Mouse (Mus musculus) frontal cortex, postnatal 25 days (tissue): ENCODE measurements around the gene Slco3a1.

Experiments used
- DNase-seq, 2 experiments: peaks; one replicate each; pipeline ENCODE4 v3.0.0; 2022; ENCODE audit warnings: low spot score in 2 of 2

Gene Slco3a1

DNA sequence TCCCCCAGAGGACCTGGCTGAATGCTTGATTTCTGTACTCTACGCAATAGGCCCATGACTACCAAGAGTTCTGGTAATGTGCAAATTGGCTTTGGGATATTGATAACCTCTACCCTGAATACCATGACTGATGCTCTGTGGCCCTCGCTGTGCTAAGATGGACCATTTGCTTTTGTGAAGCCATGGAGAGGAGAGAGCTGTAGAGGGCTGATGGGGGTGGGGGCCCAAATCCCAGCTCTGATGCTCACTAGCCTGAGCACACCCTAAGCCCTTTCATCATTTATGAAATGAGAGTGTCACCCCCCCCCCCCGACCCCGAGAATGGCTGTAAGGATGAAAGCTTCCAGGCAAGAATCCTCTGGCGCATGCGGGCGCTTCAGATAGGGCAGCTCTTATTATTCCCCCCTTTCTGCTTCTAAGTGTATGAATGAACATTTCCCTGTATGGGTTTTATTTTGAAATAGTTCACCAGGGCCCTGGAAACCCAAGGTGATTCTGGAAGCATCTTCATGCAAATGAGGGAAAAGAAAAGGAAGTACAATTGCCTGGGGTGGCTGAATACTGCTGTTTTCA lies 206.2 kb downstream of the Slco3a1 start:
- no peak for DNase-seq

DNA sequence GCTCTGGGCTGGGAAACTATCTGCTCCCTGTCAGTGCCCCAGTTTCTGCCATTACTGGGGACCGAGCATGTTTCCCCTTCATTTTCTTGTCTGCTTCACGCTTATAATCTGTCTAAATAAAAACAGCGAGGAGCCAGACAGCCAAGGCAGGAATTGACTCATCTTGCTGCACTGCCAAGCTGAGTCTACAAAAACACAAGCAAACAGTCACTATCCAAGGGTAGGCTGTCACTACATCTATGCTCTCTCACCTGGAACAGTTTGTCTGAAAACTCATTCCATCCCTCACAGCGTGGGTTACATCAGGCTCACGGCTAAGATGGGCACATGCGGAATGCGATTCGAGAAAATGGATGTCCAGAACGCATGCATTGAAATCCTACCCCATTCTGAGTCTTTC lies 207.6 kb downstream of the Slco3a1 start:
- no peak for DNase-seq

DNA sequence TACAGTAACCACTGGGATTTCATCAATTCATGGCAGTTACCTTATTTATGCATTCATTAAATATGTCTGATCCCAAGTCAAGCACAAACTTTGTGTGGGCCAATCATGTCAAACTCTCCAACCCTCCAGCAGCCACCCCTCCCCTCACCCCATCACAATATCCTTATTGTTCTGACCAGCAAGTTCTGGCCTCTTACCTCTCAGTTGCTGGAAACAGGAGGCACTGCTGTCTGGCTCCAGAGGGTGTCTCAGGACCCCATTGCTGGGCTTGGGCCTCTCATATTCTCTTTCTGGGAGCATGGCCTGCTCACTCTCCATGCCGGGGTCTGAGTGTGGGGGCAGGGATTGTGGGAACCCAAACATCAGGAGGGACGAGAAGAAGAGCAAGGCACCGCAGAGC lies 208.1 kb downstream of the Slco3a1 start:
- no peak for DNase-seq

DNA sequence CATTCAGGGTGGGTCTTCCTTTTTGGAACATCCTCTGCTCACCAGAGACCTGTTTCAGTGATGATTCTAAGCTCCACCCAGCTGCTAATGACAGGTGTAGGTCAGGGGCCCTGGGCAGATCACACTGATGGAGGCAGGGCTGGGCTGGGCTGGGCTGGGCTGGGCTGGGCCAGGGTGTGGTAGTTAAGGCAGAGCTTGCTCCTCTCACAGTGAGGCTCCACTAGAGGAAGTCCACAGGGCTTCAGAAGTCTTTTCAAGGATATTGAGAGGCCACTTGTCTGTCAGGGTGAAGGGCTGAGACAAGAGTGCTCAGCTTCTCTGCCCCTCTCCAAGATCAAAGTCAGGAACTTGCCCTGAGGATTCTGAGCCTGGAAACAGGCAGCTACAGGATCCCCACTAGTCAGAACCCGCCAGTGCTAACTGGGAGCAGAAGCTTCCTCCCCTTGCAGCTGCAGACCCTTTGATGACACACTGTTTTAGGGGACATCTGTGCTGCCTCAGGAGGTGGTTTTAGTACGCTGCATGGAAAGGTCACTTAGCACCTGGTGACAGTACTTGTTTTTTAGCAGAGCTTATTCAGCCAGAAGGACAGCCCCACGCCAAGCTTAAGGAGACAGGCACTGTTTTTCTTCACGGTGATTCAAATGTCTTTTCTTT lies 213.3 kb downstream of the Slco3a1 start:
- no peak for DNase-seq

DNA sequence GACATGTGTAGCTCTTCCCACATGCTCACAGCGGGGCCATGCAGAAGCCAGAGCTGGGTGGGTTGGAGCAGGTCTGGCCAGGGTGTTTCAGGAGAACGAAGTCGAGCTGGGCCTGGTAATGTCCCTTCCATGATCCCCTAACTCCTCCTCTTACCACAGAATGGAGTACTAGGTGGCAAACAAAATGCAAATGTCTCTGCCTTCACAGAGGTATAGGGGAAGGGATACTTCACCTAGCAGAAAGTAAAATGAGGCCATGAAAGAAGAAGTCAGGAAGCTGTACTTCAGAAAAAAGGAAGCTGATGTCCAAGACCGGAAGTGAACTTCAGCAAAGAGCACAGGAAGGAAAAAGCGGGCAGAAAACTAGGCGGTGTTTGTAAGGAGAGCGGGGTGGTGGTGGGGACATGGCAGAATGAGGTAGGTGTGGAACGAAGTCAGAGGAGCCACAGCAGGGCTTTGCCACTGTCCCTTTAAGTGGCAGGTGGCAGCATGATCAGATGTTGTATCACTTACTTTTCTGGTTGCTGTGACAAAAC lies 214.1 kb downstream of the Slco3a1 start:
- no peak for DNase-seq

DNA sequence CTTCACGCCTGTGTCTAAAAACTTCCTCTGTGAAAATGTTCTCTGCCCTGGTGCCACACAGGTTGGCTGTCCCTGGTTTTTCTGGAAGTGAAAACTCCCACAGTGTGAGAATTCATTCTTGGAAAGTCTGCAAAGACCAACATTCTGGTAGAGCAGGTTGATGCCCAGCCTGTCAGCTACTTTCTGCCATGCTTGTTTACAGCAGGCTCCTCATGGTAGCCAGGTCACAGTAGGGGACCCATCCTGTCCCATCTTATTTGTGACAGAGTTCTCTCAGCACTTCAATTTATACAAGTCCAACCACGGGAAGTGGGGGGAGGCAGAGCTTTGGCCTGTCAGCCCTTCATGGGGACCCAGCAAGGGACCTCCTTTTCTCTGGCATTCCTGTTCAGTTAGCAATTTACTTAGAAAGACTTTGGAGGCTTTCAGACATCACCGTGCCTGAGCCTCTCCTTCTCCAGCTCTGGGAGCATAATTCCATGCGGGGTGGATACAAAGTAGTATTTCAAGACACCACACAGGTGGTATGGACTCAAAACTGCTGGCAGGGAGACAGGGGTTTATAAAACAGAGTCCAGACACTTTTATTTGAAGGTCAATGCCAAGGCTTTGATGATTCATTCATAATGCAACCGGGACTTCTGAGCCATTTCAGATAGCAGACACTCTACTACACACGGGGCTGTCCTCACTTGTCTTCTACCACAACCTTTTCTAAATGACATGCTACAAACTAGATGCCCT lies 216.7 kb downstream of the Slco3a1 start:
- no peak for DNase-seq

DNA sequence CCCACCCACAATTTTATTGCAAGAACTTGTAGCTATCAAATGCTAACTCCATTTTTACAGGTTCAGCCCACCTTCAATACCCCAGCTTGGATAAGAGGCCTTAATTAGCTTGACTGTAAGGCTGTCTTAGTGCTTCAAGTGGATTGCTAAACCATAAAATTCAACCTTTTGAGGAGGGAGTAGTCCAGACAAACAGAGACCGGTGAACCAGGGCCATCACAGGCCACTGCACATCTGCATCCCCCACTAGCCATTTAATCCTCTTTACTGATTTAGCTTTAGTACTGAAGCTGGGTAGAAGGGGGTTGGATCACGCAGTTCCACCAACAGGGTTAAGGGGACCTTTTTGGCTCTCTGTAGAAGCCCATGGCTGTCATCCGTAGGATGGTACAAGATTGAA lies 222.3 kb downstream of the Slco3a1 start:
- DNase-seq = no peak

DNA sequence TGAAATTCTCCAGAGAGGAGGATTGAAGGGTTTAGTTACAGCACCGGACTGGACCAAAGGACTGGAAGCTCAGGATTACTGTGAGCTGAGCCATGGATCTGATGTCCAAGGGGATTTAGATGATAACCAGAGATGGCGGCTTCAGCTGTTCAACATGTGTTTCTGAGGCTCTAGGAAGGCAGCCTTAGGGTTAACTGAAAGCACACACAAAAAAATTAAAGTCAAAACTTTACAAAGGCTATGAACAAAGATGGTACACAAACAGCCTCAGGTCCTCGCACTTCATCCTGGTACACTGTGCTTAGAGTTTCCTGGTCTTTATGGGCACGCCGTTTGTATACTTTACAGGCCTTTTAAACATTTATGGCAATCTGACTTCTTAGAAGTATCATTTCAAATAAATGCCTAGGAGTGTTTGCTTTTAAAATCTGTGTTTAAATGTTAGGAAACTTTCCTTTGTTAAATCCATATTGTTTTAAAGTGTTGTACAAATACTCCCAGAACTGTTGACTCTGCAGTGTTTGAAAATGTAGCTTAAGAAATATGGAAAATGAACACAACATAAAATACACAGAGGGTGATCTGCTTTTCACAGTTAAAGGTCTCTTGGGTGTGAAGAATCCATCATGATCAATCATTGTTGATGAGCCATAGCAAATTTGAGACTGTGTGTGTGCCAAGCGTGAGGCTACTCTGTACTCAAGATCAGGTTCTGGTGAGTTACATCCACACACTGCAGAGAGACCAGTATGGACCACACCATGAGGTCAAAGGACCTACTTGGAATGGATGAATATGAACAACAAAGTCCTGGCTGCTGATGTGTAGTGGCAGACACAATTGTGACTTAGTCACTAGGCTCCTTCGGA lies 223.5 kb downstream of the Slco3a1 start:
- DNase-seq = no peak

DNA sequence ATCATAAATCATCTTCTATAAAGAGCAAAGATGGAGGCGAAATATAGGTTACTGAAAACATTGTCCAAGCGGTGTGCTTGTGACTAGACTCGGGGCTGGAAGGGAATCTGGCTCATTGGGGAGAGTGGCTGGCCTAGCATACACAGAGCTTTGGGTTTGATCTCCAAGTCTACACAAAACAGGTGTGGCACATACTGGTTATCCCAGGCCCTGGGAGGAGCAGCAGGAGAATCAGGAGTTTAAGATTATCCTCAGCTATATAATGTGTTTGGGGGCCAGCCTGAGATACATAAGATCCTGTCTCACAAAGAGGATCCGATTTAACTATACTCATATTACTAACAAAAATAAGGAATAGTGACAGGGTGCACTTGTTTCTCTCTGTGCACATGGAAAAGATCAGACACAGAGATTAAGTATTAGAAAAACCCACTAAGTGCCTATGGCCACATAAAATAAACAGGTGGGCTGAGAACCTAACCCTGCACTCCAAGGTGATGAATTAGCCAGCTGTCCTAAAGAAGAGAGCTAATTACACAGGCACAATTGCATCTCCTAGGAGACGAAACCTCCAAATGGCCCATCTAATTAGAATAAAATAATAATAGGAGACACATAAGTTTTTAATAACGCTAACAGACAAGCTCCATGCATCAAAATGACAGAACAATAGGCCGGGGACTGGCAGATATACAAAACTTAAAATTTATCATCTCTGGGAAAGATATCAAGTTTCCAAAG lies 224.3 kb downstream of the Slco3a1 start:
- no peak for DNase-seq

DNA sequence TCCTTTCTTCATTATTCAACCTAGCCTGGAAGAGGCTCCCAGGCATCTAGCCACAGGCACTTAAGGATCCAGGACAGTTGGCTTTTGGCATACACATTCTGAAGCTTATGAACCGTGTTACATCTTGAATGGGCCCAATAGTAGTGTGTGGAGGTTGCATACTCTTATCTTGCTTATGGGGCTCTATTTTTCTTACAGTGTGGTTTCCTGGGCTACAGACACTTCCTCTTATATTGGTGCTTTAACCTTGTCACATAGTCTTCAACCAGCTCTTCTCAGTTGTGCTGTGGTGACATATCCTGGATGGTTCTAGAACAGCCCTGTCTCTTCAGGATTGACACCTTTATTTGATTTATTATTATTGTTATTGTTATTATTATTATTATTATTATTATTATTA lies 225.6 kb downstream of the Slco3a1 start:
- no peak for DNase-seq

DNA sequence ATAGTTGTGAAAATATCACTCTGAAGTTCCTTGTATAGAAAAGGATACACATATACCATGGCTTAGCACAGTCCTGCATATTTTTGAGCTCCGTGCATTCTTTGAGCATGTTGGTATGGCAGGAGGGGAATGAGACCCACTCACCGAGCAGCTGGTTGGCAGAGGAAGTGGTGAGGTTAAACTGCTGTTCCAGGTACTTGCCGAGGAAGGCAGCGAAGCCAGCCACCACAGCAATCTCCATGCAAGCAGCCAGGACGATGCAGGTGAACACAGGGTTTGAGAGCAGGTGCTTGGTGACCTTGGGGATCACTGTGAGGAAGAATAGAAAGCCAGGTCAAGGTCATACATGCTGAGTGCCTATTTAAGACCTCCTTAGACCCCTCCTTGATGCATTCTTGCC lies 226.9 kb downstream of the Slco3a1 start:
- no peak for DNase-seq

DNA sequence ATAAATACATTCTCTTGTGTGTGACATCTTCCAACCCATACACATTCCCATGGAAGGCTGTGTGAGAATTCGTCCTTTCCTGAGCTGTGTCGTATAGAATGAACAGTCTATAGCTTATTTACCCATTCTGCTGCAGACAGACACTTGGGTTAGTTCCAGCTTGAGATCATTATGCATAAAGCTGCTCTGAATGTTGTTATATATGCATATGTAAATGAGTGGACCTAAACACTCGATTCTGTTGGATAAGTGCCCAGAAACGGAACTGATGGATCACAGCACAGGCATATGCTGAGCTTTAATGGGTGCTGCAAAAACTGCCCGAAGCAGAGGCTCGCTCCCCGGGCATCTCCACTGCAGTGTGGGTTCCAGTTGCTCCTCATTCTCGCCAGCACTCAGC lies 229.5 kb downstream of the Slco3a1 start:
- no peak for DNase-seq

DNA sequence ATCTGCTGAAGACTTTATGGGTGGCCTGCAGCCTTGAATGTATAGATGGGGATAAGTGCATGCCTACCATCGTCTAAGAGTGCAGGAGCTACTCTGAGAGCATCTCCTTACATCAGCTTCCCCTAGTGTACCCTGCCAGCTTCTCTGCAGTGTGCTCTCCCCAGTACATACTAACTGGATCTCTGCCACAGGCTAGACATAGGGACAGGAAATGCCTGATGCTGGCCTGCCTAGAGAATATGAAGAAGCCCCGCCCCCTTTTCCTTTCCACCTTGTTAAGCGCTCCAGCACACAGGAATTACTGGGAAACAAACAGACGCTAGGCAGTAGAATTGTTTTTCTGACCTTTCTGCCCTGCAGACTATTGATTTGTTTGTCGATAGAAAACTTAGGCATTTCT lies 230.9 kb downstream of the Slco3a1 start:
- no peak for DNase-seq

DNA sequence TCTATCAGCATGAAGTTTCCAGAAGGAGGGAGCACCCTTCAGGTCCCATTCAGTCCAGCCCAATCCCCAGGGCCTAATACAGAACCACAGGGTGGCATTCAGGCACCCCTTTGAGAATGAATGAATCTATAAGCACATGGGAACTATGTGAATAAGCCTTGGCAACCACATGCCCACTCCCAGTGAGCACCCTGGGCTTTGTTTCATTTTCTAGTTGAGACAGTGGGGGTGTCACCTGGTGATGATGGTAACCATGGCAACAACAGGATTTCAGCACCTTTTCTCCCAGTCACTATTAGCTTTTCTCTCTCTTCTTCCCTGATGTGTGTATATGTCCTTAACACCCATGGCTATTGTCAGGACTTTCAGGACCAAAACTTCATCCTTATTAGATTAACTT lies 231.4 kb downstream of the Slco3a1 start:
- no peak for DNase-seq

DNA sequence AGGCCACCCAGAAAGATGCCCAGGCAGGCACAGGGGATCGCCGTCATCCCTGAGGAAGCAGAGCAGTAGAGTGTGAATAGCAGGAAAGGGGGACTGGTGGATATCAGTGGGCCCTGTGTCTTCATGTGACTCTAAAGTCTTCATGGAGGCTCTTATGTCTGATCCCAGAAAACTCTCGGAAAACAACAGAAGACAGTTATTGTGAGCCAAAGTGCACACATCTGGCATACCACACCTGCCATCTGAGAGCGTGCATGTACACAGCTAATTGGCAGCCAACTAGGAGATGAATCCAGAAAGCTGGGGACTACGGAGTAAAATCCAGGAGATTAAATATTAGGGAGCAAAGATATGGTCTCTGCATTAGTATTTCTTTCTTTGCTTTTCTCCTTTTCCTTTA lies 233.9 kb downstream of the Slco3a1 start:
- DNase-seq = no peak

DNA sequence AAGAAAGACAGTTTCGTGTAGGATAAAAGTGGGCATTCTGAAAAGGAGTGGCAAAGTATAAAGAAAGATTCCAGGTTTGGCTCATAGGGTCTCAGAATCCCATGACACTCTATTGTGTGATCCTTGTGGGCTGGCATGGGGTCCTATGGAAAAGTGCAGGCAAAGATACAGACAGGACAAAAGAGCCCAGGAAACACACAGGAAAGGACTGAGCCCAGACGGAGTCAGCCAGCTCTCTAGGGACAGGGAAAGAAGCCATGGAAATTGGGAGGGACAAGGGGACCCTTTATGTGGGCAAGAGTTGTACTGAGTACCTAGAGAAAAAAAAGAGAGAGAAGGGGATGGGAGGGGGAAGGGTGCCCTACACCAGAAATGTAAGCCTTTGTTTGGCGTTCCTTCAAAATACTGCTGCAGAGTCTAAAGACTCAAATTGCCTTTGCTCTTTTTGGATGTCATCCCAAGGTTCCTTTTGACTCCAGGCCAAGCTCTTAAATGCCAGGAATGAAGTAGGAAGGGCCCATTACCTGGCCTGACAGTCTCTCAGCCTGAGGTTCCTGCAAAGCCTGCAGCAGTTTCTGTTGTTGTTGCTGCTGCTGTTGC lies 238.6 kb downstream of the Slco3a1 start:
- no peak for DNase-seq

DNA sequence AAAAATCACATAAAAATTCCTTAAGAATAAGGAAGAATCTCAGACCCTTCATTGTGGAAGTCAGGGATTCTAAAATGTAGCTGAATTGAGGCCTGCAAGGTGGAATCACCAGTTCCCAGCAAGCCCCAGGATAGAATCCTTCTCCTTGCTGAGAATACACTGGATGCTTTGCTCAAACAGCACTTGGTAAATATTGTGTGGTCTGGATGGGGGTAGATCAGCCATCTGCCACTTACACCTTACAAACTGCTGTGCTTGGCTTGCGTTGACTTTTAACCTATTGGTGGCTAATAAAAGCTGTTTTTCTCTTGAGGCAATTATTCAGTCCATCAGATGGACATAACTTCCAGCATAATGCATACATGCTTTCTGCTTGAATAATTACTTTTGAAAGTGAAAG lies 240.3 kb downstream of the Slco3a1 start:
- no peak for DNase-seq

DNA sequence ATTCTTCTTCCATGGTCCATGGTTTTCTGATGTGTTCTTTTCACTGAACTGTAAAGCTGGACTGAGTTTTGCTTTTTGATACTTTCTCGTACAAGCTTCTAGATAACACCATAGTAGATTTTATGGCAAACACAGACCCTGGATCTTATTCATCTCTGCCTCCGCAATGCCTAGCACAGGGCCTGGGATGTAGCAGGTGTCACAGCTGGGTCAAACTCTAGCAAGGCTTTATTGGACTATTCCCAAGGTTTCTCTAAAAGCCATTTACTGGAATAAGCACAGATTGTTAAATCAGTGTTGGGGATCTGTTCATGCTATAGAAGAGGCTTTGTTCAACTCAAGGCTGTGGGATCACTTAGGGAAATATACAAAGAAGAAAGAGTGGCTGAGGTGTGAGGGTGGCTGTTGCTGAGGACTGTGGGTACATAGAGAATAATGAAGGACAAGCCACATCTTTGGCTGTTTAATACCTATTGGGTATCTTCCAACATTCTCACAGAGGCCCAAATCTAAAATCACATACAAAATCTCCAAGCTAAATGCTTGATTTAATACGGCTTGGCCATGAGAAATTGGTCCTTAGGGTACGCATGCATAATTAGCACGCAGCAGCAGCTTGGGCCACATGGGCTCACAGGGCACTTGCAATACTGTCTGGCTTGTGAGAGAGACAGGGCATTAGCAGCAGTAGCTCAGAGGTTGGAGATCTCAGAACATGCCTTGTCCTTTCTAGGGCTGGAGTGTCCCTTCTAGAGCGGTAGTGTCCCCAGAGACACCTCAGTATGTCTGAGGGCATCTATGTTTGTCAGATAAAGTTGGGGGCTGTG lies 241.1 kb downstream of the Slco3a1 start:
- no peak for DNase-seq

DNA sequence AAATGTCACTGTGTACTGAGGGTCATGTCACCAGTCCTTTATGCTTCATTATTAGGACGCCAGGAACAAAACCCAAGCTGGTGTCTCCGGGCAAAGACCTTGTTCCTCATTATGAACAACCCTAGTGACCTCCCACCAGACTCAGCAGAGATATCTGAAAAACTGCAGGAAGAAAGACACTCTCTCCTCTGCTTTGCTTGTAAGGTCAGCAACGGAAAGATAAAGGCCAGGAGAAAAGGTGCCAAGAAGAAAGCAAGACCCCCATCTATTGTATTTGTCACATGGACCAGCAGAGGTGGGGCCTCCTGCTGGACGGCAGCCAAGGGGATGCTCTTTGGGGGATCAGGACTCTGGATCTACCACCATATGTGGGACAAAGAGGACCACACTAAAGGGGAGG lies 243.0 kb downstream of the Slco3a1 start:
- DNase-seq = no peak
